Mouse (Mus musculus) forebrain, embryonic 15.5 days (tissue): ENCODE measurements around the gene Prps1l1. TPM values are rescaled to one million over a fixed set of nuclear protein-coding genes. Genes with fewer than 3 reads are reported as not detected.

Source experiments
- ATAC-seq: fragments of 200-750 bp; cut with Nextera tagmentation; replicated peaks from 2 replicates; pipeline ENCODE4 v1.8.0; 2017; ENCODE audit warnings: mild to moderate bottlenecking, moderate TSS enrichment, moderate library complexity
- H3K27ac ChIP-seq: fragments of 300-500 bp; sonication (generic); replicated peaks from 2 replicates; pipeline ENCODE4 v1.5.1; 2015; ENCODE audit warnings: mild to moderate bottlenecking, inconsistent platforms
- H3K27me3 ChIP-seq: fragments of 300-500 bp; sonication (generic); 2 replicates; pipeline ENCODE4 v1.6.1; 2015; ENCODE audit warnings: inconsistent platforms
- H3K36me3 ChIP-seq: fragments of 300-500 bp; sonication (generic); 2 replicates; pipeline ENCODE4 v1.6.1; 2015; ENCODE audit warnings: mild to moderate bottlenecking, inconsistent platforms
- H3K4me1 ChIP-seq: fragments of 300-500 bp; sonication (generic); 2 replicates; pipeline ENCODE4 v1.6.1; 2015; ENCODE audit warnings: inconsistent platforms
- H3K4me2 ChIP-seq: fragments of 300-500 bp; sonication (generic); replicated peaks from 2 replicates; pipeline ENCODE4 v1.6.1; 2015; ENCODE audit warnings: mild to moderate bottlenecking, inconsistent platforms
- H3K4me3 ChIP-seq: fragments of 300-500 bp; sonication (generic); 2 replicates; pipeline ENCODE4 v1.5.1; 2015; ENCODE audit warnings: mild to moderate bottlenecking, inconsistent platforms
- H3K9ac ChIP-seq: fragments of 300-500 bp; sonication (generic); replicated peaks from 2 replicates; pipeline ENCODE4 v1.6.1; 2015; ENCODE audit warnings: mild to moderate bottlenecking, inconsistent platforms
- H3K9me3 ChIP-seq: fragments of 300-500 bp; sonication (generic); 2 replicates; pipeline ENCODE4 v1.6.1; 2016; ENCODE audit warnings: inconsistent platforms
- WGBS: fragments of 180-500 bp; shearing (Covaris S2); methylation state at CpG from one replicate; pipeline ENCODE4 v1.1.7; 2015; ENCODE audit warnings: mixed read lengths; 5-methylcytosine and 5-hydroxymethylcytosine counted together
- polyA plus RNA-seq: library from polyadenylated mRNA; unstranded; fragments of >200 nt; fragmentation: Nextera tagmentation; extraction: Ambion mirVana; gene quantifications from 2 replicates; pipeline ENCODE4 v1.2.1, GENCODE M21; 2015

Prps1l1 gene
- polyA plus RNA-seq, 1 experiment from 2014 or later = not detected

- Histone ChIP-seq H3K36me3 (no peaks in the 10 kb centered on the region), H3K27ac (peak overlapping the region; percentile 65), H3K4me2 (no peak overlapping the region), H3K27me3 (no peaks in the 10 kb centered on the region), H3K4me1 (peaks cover 17% of the 10 kb centered on the region), H3K9me3 (no peaks in the 10 kb centered on the region), H3K9ac (no peak overlapping the region), H3K4me3 (no peak overlapping the region)
- 23% methylated on average over 1 of the region's 1 CpGs for WGBS
- 0 out of 2 replicates have a peak, but pooled peaks have one; percentile 16 for ATAC-seq
Measured at GRCm38 (mm10) chr12:35007851-35008250, 23.3 kb downstream of the Prps1l1 start.

- Histone ChIP-seq H3K9ac (no peak overlapping the region), H3K36me3 (no peaks in the 10 kb centered on the region), H3K27me3 (no peaks in the 10 kb centered on the region), H3K4me1 (peaks cover 17% of the 10 kb centered on the region), H3K27ac (peak overlapping the region; percentile 65), H3K4me2 (peak overlapping the region; percentile 17; the same call in 1 of the 2 replicates), H3K9me3 (no peaks in the 10 kb centered on the region), H3K4me3 (no peak overlapping the region)
- 12% methylated on average over 11 of the region's 11 CpGs for WGBS
- peak; percentile 96 for ATAC-seq
Measured at GRCm38 (mm10) chr12:35008340-35009137, 24.0 kb downstream of the Prps1l1 start.

- no peak overlapping the region for H3K27ac ChIP-seq
- no peaks in the 10 kb centered on the region for H3K9me3 ChIP-seq
- H3K27me3 ChIP-seq = no peaks in the 10 kb centered on the region
- WGBS = 73% methylated on average over 1 of the region's 1 CpGs
- no peak for ATAC-seq
- no peaks in the 10 kb centered on the region for H3K36me3 ChIP-seq
- H3K4me1 ChIP-seq = peaks cover 20% of the 10 kb centered on the region
- H3K4me3 ChIP-seq = no peak overlapping the region
- no peak overlapping the region for H3K9ac ChIP-seq
- H3K4me2 ChIP-seq = no peak overlapping the region
Measured at GRCm38 (mm10) chr12:35011462-35011861, 26.9 kb downstream of the Prps1l1 start.

GRCm38 (mm10) chr12:35013950-35014349 is 29.4 kb downstream of the Prps1l1 start:
- H3K36me3 ChIP-seq = no peaks in the 10 kb centered on the region
- 78% methylated on average over 2 of the region's 2 CpGs for WGBS
- peaks cover 8% of the 10 kb centered on the region for H3K4me1 ChIP-seq
- no peak for ATAC-seq
- H3K9me3 ChIP-seq = no peaks in the 10 kb centered on the region
- no peak overlapping the region for H3K4me2 ChIP-seq
- no peak overlapping the region for H3K9ac ChIP-seq
- H3K27ac ChIP-seq = no peak overlapping the region
- no peaks in the 10 kb centered on the region for H3K27me3 ChIP-seq
- H3K4me3 ChIP-seq = no peak overlapping the region

GRCm38 (mm10) chr12:35016056-35016455 is 31.5 kb downstream of the Prps1l1 start:
- Histone ChIP-seq H3K4me3 (no peak overlapping the region), H3K4me2 (no peak overlapping the region), H3K9ac (no peak overlapping the region), H3K27ac (no peak overlapping the region), H3K36me3 (no peaks in the 10 kb centered on the region), H3K4me1 (peaks cover 3% of the 10 kb centered on the region; the same call in 1 of the 2 replicates), H3K9me3 (no peaks in the 10 kb centered on the region), H3K27me3 (no peaks in the 10 kb centered on the region)
- 54% methylated on average over 3 of the region's 3 CpGs for WGBS
- ATAC-seq = peak; percentile 79

GRCm38 (mm10) chr12:35016481-35017250 is 32.1 kb downstream of the Prps1l1 start:
- Histone ChIP-seq H3K9ac (no peak overlapping the region), H3K27me3 (no peaks in the 10 kb centered on the region), H3K4me3 (no peak overlapping the region), H3K9me3 (no peaks in the 10 kb centered on the region), H3K36me3 (no peaks in the 10 kb centered on the region), H3K4me1 (peaks cover 3% of the 10 kb centered on the region; the same call in 1 of the 2 replicates), H3K4me2 (no peak overlapping the region), H3K27ac (no peak overlapping the region)
- WGBS = 92% methylated on average over 9 of the region's 9 CpGs
- peak; percentile 26; the same call in 1 of the 2 replicates for ATAC-seq

GRCm38 (mm10) chr12:35018679-35019237 is 34.2 kb downstream of the Prps1l1 start:
- H3K4me1 ChIP-seq = peaks cover 3% of the 10 kb centered on the region; the same call in 1 of the 2 replicates
- H3K4me3 ChIP-seq = no peak overlapping the region
- H3K9me3 ChIP-seq = no peaks in the 10 kb centered on the region
- no peaks in the 10 kb centered on the region for H3K36me3 ChIP-seq
- H3K9ac ChIP-seq = no peak overlapping the region
- WGBS = 92% methylated on average over 9 of the region's 9 CpGs
- ATAC-seq = no peak
- H3K27me3 ChIP-seq = no peaks in the 10 kb centered on the region
- no peak overlapping the region for H3K4me2 ChIP-seq
- no peak overlapping the region for H3K27ac ChIP-seq

GRCm38 (mm10) chr12:35021285-35021684 is 36.7 kb downstream of the Prps1l1 start:
- no peak for ATAC-seq
- Histone ChIP-seq H3K4me2 (no peak overlapping the region), H3K27ac (no peak overlapping the region), H3K9me3 (no peaks in the 10 kb centered on the region), H3K36me3 (no peaks in the 10 kb centered on the region), H3K4me3 (no peak overlapping the region), H3K4me1 (no peaks in the 10 kb centered on the region), H3K9ac (no peak overlapping the region), H3K27me3 (no peaks in the 10 kb centered on the region)
- 88% methylated on average over 9 of the region's 9 CpGs for WGBS

- Histone ChIP-seq H3K4me1 (no peaks in the 10 kb centered on the region), H3K36me3 (no peaks in the 10 kb centered on the region), H3K4me3 (no peak overlapping the region), H3K4me2 (no peak overlapping the region), H3K27me3 (no peaks in the 10 kb centered on the region), H3K9me3 (no peaks in the 10 kb centered on the region), H3K9ac (no peak overlapping the region), H3K27ac (no peak overlapping the region)
- WGBS = 45% methylated on average over 10 of the region's 10 CpGs
- ATAC-seq = no peak
Measured at GRCm38 (mm10) chr12:35022066-35022465, 37.5 kb downstream of the Prps1l1 start.

- no peaks in the 10 kb centered on the region for H3K27me3 ChIP-seq
- H3K9me3 ChIP-seq = no peaks in the 10 kb centered on the region
- ATAC-seq = no peak
- no peak overlapping the region for H3K4me2 ChIP-seq
- no peak overlapping the region for H3K9ac ChIP-seq
- H3K27ac ChIP-seq = no peak overlapping the region
- H3K36me3 ChIP-seq = no peaks in the 10 kb centered on the region
- H3K4me3 ChIP-seq = no peak overlapping the region
- H3K4me1 ChIP-seq = no peaks in the 10 kb centered on the region
- WGBS = 43% methylated on average over 4 of the region's 4 CpGs
Measured at GRCm38 (mm10) chr12:35025916-35026432, 41.4 kb downstream of the Prps1l1 start.

- no peak for ATAC-seq
- 25% methylated on average over 1 of the region's 1 CpGs for WGBS
- Histone ChIP-seq H3K4me3 (no peak overlapping the region), H3K27me3 (no peaks in the 10 kb centered on the region), H3K27ac (no peak overlapping the region), H3K36me3 (no peaks in the 10 kb centered on the region), H3K4me2 (no peak overlapping the region), H3K4me1 (no peaks in the 10 kb centered on the region), H3K9ac (no peak overlapping the region), H3K9me3 (no peaks in the 10 kb centered on the region)
Measured at GRCm38 (mm10) chr12:35027533-35027932, 43.0 kb downstream of the Prps1l1 start.
